Mouse (Mus musculus) heart, adult 8-10 months (tissue): ENCODE results near the gene Adgrl3. TPM values are rescaled to one million over a fixed set of nuclear protein-coding genes. Genes with fewer than 3 reads are reported as not detected.

Experiments
- DNase-seq: peaks from one replicate; pipeline ENCODE4 v3.0.0; 2022; ENCODE audit warnings: low spot score
- total RNA-seq, 4 experiments: library from RNA; stranded (reverse); gene quantifications; 2 replicates each; pipeline ENCODE4 v1.2.4; 2022

Adgrl3 gene
- total RNA-seq, 4 experiments from 2014 or later = 3.1 to 4.0 (median 3.6) TPM

DNA sequence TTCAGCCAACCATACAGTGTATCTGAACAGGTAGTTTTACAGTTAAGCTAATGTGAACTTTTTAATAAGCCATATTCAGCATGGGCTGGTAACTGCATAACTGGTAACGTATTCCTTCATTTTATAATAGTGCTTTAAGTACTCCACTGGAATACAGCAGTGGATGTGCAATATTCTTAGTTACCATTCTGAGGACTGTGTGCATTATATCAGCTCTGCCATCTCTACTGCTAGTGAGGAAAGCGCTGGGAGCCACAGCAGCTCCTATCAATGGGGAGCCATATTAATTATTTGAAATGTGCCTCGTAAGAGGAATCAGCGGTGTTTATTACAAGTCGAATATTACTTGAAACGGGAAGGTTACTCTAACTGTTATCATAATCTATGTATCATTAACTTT lies 539.0 kb downstream of the Adgrl3 start:
- DNase-seq = no peak

DNA sequence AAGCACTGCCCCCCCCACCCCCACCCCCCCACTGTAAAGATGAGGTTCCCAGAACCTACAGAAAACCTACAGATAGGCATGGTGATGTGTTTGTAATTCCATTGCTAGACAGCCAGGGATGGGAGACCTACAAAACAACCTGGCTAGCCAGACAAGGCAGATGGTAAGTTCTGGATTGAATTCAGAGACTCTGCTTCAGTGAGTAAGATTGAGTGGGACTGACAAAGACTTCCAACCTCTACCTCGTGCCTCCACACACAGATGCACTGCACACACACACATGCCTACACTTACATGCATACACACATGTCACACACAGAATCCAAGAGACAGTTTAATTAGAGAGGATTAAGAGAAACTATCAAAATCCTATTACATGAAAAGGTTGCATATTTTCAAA lies 544.4 kb downstream of the Adgrl3 start:
- no peak for DNase-seq

DNA sequence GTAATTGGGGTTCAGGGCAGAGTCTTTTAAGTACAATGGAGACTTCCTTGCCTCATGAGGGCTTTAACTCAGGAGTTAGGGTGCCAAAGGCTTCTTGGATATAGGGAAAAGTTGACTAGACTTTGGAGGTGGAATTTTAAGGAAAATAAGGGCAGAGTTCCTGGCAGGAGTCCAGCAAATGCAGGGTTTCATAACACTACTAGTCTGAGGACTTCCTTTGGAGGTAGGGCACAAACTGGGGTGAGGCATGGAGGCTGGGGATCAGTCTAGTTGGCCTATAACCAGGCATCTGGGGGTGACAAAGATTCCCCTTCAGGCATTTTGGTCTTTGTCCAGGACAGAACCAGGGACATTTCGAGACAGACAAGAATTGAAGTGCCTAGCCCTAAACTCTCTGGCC lies 546.6 kb downstream of the Adgrl3 start:
- no peak for DNase-seq

DNA sequence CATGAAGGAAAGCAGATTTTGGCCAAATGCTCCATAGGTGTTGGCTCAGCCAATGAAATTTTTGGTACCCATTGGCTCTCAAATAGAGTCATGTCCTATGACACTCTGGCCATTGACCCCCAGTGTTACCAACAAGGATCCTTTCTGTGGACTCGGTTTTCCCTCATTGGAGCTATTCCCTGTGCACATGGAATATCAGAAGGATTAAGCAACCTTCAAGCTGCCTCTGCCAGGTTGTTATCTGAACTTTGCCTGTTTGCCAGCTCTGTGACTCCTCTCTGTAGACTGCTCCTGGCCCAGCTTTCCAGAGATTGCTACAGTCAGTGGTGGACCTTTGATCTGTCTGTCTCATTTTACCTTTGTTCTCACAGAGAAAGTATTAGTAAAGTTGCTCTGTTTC lies 548.8 kb downstream of the Adgrl3 start:
- DNase-seq = peak; percentile 15

DNA sequence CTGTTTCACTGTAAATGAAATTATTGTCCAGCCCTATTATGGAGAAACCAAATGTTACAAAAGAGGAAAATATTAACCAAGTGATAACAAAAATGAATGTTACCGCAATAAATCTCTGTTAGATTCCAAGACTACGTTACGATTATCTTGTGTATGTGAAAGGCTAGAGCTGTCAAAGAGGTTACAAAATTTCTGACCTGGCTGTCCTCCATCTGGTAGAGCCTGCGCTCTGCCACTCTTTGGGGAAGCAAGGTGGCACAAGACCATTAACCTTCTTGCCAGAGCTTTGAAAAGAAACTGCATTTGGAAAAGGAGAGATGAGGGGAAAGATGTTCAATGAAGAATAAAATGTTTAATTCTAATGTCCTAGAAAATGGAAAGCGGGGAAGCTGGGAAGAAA lies 562.9 kb downstream of the Adgrl3 start:
- no peak for DNase-seq

DNA sequence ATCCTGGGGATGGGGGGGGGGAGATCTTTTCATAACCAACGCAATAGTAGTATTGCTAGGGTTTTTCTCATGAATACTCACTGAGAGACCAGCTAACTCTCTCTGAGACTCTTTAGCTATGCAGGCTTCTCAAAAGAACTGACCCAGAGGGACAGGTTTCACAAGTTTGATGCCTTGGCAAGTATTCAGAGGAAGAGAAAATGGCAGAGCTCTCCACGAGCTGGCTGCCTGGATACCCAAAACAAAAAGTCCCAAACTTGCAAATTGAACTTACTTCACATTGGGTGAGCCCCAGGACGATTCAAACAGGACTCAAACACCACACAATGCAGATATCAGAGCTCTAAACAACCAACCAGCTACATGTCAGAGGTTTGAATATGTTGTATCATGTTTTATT lies 563.5 kb downstream of the Adgrl3 start:
- DNase-seq = no peak

DNA sequence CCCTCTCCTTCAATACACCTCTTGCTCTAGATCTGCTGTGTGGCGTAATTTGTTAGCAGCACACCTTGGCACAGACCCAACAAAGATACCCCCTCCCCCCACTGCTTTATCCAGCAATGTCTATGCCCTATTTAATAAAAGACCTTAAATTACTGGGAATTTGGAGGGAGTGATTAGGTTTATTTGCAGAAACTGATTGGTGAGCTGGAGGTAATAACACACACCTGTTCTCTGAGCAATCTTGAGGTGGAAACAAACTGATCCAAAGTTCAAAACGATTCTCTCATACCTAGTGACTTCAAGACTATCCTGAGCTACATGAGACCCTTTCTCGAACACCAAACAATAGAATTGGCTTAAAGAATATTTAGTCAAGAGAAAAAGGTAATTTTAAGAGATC lies 565.0 kb downstream of the Adgrl3 start:
- DNase-seq = no peak

DNA sequence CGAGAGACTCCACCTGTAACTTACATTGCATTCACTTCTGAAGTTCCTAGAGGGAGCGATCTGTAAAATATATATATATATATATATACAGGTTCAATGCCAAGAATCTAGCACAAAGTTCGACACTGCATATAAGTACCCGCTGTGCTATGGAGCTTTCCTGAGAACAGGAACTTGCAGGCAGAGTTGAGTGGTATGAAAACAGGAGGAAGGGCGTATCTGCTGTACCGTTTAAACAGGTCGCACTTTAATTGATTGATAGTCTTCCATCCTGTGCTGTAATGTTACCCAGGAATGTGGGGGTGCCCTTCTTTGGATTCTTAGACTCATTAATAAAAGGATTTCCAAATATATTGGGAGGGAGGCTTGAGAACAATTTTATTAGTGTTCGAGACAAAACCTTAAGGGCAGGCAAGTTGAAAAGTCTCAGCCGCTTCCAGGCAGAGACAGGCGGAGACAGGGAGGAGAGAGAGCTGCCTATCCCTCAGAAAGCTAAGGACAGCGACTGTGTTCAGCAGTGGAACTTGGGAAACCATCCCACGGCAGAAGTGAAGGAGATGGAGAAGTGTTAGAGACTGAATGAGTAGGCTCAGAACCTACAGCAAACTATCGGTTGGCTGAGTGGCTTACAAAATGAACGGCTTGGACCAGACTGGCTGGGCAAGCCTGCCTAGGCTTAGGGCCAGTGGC lies 570.2 kb downstream of the Adgrl3 start:
- DNase-seq = no peak

DNA sequence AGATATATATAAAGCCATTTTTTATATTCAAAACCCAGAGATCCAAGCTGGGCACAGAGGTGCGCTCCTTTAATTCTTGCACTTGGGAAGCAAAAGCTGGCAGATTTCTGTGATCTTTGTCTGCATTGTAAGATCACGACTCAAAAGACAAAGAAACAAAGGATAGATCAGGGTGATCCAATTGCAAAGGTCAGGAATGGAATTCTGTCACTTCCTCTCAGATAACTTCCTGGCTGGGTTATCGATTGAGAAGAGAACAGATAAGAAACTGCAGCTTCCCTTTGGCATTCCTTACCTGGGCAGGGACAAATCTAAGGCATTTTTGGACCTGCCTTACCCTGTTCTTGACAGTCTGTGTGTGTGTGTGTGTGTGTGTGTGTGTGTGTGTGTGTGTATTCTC lies 571.5 kb downstream of the Adgrl3 start:
- no peak for DNase-seq

DNA sequence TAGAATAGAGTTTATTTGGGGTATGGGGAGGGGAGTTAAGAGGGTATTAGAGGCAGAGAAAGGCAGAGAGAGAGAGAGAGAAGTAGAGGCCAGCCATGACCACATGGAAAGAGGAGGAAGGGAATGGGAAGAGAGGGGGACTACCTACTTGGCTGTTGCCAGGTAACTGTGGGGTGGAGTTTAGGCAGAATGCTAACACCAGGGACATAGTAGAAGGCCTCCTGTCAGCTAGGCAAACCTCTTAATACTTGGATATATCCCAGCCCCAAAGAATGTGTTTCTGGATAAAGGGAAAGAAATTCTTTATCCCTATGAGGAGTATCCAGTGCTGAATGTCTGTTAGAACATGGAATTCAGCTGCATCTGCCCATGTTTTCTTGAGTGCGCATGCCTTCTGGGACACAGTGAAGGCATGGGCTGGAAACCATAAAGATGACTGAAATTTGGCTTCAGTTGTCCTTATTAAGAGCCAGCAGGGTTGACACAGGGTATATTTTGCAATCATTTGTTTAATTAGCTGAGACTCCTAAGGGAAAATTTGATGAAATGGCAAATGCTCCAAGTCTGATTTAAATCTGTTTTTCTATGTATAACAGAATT lies 573.6 kb downstream of the Adgrl3 start:
- DNase-seq = no peak

DNA sequence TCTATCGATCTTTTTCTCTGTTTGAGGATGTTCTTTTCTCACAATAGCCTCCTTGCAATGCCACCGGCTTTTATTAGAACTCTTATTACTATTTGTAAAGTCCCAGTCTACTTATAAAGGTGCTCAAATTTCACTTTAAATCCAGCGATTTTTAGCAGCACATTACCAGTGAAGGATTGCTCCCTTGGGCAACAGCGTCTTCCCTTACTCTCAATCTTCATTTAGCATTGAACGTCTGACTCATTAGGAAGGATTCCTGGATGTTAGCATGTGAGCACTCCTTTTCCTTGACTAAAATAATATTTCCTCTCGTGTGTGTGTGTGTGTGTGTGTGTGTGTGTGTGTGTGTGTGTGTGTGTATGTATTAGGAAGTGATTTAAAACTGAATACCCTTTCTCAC lies 578.1 kb downstream of the Adgrl3 start:
- DNase-seq = no peak

DNA sequence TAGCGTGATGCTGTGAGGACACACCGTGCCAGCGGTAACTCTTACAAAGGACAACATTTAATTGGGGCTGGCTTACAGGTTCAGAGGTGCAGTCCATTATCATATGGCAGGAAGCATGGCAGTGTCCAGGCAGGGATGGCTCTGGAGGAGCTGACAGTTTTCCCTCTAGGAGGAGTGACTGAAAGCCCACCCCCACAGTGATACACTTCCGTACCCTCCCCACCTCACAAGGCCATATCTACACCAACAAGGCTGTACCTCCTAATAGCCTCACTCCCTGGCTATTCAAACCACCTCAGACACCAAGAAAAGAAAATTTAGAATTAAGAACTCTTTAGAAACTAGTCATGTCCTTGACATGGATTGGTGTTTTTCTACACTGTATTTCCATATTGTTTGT lies 583.0 kb downstream of the Adgrl3 start:
- DNase-seq = no peak

DNA sequence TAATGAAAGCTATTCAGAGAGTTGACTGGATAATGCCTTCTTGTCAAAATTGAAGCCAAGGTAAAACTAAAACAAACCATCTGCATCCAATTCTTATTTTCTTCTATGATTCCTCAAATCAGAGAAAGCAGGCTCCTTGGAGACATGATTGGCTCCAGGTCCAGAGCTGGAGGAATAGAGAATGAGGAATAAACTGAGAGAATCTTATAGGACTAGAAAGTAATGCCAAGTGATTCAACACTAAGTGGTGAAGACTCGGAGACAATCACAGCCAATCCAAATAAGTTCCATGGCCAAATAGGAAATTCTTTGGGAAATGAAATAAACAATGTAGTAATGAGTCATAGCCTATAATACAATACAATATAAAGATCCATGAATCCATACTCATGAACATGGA lies 585.7 kb downstream of the Adgrl3 start:
- no peak for DNase-seq

DNA sequence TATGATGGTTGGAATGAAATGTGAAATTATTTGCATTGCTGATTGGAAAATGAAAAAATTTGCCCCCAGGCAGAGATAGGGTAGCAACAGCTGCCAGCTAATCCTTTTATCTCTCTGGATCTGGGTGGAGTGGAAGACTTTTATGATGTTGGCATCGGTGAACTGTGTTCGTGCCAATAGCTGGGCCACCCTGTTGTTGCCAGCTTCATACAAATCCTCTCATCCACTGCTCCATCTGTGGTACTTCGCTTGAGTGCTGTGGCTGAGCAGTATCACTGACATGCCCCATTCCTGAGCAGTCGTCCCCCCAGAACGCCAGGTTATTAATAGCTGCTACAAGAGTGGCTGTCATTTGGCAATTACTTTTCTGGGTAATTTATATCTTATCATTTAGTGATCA lies 590.3 kb downstream of the Adgrl3 start:
- no peak for DNase-seq

DNA sequence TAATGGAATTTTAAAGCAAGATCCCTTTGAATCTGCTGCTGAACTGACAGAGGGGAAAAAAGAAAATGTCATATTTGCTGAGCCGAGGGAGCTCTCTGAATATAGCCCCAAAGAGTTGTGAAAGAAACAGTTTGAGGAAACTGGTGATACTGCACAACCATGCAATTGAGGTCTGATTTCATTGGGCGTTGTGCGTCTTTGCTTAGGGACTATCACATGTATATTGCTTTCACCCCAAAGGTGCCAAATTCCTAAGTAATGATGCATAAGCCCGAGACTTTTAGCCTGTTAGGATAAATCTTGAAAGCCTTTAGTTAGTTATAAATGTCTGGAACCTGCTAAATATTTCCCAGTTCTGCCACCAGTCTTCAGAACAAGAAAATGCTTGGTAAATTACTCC lies 594.7 kb downstream of the Adgrl3 start:
- DNase-seq = no peak

DNA sequence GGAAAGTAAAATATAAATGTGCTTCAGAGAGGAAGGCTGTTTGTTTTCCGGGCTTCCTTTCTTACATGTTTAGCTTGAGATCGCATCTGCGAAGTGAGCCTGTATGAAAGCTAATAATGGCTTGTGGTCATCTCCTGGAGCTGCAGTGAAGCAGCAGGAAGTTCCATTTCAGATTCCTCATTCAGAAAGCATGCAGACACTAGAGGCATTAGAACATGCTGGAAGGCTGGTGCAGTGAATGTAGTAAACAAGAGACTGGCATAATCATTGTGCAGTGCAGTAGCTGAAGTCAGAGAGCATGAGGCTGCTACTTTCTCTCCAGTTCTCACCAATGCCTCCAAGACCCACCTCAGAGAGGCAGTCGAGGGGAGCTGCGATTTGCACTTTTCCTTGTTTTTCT lies 601.2 kb downstream of the Adgrl3 start:
- no peak for DNase-seq

DNA sequence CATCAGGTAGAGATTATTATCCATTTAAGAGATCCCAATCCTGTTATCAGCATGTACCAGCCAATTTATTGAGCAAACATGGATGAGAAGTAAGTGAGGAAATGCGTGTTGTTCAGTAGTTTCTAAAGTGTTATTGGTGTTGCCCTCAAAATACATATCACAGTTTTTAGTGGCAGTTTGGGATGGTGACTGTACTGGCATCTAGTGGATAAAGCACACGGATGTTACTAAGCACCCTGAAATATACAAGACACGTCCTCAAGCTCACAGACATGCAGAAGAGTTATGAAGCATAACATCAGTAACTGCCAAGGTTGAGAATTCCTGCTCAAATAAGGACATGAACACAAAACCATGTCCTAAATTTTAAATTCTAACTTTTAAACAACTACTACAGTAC lies 601.8 kb downstream of the Adgrl3 start:
- DNase-seq = no peak

DNA sequence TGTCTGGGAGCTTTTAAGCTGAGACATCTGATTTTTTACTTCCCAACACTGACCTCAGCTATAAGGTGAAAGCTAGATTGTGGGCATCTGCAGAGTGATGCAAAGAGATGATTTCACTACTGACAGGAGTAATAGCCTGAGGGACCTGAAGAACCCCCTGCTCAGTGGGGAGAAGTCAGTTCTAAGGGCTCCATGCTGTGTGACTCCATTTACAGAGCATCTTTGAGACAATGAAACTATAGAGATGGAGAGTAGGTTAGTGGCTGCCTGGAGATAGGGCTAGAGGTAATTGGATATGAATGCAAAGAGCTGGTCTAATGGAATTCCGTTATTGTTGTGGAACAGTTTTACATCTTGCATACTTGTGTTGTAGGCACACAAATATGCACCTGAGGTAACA lies 603.9 kb downstream of the Adgrl3 start:
- DNase-seq = no peak

DNA sequence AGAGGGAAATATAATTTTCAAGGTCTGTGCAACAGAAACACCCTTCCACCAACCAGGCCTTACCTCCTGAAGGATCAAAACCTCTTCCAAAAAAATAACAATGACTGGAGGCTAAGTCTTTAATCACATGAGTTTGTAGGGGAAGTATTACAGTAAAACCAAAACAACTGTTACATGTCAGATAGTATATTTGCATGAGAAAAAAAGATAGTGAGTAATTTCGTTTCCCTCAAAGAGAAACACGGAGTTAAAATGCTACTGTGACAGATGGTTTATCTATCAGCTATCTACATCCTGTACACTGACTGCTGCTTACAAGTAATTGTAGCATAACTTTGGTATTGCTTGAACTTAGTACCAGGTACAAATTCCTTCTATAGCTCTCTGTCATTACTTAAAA lies 616.2 kb downstream of the Adgrl3 start:
- no peak for DNase-seq

DNA sequence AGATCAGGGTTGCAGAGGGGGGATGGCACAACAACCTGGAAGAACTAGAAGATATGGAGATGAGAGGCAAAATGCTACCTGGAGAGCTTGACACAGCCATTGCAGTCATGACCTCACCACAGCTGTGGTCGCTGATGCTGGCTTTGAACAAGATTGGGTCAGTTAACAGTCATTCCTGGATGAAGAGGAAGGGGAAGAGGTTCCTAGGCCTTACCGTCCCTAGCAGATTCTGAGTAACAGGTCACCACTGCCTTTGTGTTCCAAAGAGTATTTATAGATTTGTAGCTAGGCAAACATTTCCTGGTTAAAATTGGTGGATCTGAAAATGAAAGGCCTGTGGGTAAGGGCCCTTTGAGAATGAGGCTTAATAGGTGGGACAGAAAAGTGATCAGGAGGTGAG lies 618.5 kb downstream of the Adgrl3 start:
- no peak for DNase-seq

DNA sequence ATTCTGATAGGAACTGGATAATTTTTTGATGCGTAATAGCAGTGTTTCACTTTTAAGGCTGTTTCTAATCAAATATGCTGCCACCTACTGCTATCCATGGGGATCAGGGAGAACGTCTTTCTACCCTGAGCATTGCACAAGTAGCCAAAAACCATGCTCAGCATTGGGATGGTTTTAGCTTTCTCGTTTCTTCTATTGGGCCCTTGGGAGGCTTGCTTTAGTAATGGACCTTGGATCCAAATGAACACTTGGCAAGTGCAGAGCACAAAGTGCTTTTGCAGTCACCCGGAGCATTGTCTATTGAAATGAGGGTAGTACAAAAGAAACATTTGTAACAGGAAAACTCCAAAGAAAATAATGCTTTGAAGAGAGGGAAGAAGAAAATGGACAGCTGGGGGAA lies 620.2 kb downstream of the Adgrl3 start:
- peak; percentile 10 for DNase-seq

DNA sequence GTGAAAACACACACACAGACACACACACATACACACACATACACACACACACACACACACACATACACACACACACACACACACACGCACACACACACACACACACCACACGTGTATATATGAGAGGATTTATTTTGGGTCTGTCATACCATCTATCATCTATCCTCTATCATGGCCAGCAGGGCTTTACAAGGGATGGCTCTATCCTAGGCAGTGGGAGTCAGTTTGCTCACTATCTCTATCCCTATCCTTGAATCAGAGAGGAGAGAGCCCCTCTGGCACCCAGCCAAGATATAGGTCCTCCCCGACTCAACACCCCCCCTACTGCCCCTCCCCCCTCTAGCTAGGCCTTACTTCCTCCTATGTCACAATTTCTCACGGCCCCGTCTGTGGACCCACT lies 625.6 kb downstream of the Adgrl3 start:
- no peak for DNase-seq

DNA sequence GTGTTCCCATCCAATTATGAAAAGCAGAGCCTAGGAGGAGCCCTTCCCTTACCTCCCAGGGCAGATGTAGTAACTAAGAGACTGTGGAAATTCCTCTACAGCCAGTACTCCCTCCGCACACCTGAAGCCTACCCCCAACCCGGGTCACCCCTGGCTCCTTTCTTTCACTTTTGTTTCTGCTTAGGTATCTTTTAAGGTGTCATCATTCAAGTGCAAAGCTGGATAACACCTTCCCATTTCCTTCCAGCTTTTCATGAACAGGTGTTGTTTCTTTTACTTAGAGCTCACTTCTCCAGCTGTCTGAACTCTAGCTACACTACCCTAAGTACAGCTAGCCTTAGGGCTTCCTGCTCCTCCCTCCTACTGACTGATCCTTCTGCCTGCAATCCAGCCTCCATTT lies 634.0 kb downstream of the Adgrl3 start:
- no peak for DNase-seq
